Mouse (Mus musculus): Measurements from ENCODE around the gene Ankub1.

- TF ChIP-seq CTCF (IDR thresholded peaks at IDR 0.05; ENCODE audit: control insufficient read depth, insufficient read depth, low read length) (no peak), POLR2A (IDR thresholded peaks at IDR 0.05; ENCODE audit: borderline replicate concordance, control insufficient read depth, low read depth, low read length) (no peak)
These were observed 76.9 kb downstream of the Ankub1 start for GRCm38 (mm10) chr3:57615652-57616051.
